Mouse (Mus musculus): ENCODE measurements at regions not wholly inside any gene's neighbourhood (a gene's known extent, or its start where the extent isn't known, plus 50 kb on each side); places are given as distances from the start of the nearest gene placed in this dataset.
A peak's percentile ranks its signal among the peaks of the same experiment; 100 is the strongest.

DNA sequence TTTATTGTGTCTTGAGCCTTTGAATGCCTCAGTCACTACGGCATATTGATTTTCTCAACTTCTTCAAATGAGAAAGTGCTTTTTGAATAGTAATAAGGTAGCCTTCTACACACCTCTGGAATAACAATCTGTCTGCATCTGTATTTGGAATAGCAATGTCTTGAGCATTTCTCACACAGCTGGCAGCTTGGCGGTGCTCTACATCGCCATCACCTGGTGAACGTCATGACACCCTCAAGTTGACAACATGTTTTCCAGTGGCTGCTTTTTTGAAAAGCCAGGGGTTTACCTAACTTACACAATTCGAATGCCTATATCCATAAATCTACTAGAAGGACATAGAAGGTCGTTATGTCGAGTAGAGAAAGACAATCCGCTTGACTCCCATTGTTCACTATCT lies 51.5 kb upstream of the Snrpb2 start:
- no peaks in the 10 kb centered on the region for H3K4me1 ChIP-seq (ENCODE audit: insufficient read depth, low read length)
- 55% methylated on average over 8 of the region's 8 CpGs for WGBS
- DNase-seq (ENCODE audit: low spot score): no peak
- H3K27me3 ChIP-seq (ENCODE audit: insufficient read depth, low read length): no peaks in the 10 kb centered on the region
- no peak overlapping the region for H3K4me2 ChIP-seq (ENCODE audit: low read depth, low read length)
- H3K27ac ChIP-seq: no peak overlapping the region
- no peaks in the 10 kb centered on the region for H3K36me3 ChIP-seq (ENCODE audit: insufficient read depth, low read length)
- no peak overlapping the region for H3K9ac ChIP-seq (replicated peaks; ENCODE audit: low read length)
- peak; percentile 42 for TF ChIP-seq CTCF (IDR thresholded peaks at IDR 0.05; ENCODE audit: low read depth)
- no peak for ATAC-seq
- H3K9me3 ChIP-seq (ENCODE audit: low read length): no peaks in the 10 kb centered on the region
- H3K4me3 ChIP-seq (ENCODE audit: low read length): no peak overlapping the region
